Mouse (Mus musculus) intestine, embryonic 16.5 days (tissue): ENCODE results near the gene Abcb8. TPM values are rescaled to one million over a fixed set of nuclear protein-coding genes. Genes with fewer than 3 reads are reported as not detected.
"Not testable (repeated sequence)": the region's sequence is repeated elsewhere in the genome, so short reads cannot be mapped to it uniquely, and the experiment has no call there.

Experiments
- ATAC-seq: fragments of 200-750 bp; cut with Nextera tagmentation; 2 replicates; pipeline ENCODE4 v1.8.0; 2017; ENCODE audit warnings: moderate TSS enrichment, moderate library complexity
- H3K27ac ChIP-seq: fragments of 300-500 bp; sonication (generic); 2 replicates; pipeline ENCODE4 v1.5.1; 2014; ENCODE audit warnings: mild to moderate bottlenecking, low read length
- H3K27me3 ChIP-seq: fragments of 300-500 bp; sonication (generic); replicated peaks from 2 replicates; pipeline ENCODE4 v1.6.1; 2014; ENCODE audit warnings: low read length, control low read depth, mixed read lengths; ENCODE audit not compliant: control insufficient read depth, insufficient read depth
- H3K36me3 ChIP-seq: fragments of 300-500 bp; sonication (generic); 2 replicates; pipeline ENCODE4 v1.6.1; 2014; ENCODE audit warnings: low read length, control low read depth; ENCODE audit not compliant: control insufficient read depth, insufficient read depth
- H3K4me1 ChIP-seq: fragments of 300-500 bp; sonication (generic); 2 replicates; pipeline ENCODE4 v1.6.1; 2014; ENCODE audit warnings: low read length, control low read depth, mixed read lengths; ENCODE audit not compliant: control insufficient read depth, insufficient read depth
- H3K4me2 ChIP-seq: fragments of 300-500 bp; sonication (generic); 2 replicates; pipeline ENCODE4 v1.6.1; 2014; ENCODE audit warnings: low read depth, low read length, control low read depth
- H3K4me3 ChIP-seq: fragments of 300-500 bp; sonication (generic); 2 replicates; pipeline ENCODE4 v1.5.1; 2014; ENCODE audit warnings: mild to moderate bottlenecking, low read length
- H3K9ac ChIP-seq: fragments of 300-500 bp; sonication (generic); 2 replicates; pipeline ENCODE4 v1.6.1; 2014; ENCODE audit warnings: low read depth, low read length
- H3K9me3 ChIP-seq: fragments of 300-500 bp; sonication (generic); 2 replicates; pipeline ENCODE4 v1.6.1; 2016; ENCODE audit warnings: low read length, control low read depth; ENCODE audit not compliant: control insufficient read depth
- WGBS: fragments of 180-500 bp; shearing (Covaris S2); extraction: QIAGEN DNeasy Blood & Tissue Kit; methylation state at CpG from one replicate; pipeline ENCODE4 v1.1.7; 2014; 5-methylcytosine and 5-hydroxymethylcytosine counted together
- polyA plus RNA-seq: library from polyadenylated mRNA; unstranded; fragments of >200 nt; fragmentation: Nextera tagmentation; extraction: Ambion mirVana; gene quantifications from 2 replicates; pipeline ENCODE4 v1.2.1, GENCODE M21; 2015

Abcb8 gene
- polyA plus RNA-seq, 1 experiment from 2014 or later: 89.8 TPM

DNA sequence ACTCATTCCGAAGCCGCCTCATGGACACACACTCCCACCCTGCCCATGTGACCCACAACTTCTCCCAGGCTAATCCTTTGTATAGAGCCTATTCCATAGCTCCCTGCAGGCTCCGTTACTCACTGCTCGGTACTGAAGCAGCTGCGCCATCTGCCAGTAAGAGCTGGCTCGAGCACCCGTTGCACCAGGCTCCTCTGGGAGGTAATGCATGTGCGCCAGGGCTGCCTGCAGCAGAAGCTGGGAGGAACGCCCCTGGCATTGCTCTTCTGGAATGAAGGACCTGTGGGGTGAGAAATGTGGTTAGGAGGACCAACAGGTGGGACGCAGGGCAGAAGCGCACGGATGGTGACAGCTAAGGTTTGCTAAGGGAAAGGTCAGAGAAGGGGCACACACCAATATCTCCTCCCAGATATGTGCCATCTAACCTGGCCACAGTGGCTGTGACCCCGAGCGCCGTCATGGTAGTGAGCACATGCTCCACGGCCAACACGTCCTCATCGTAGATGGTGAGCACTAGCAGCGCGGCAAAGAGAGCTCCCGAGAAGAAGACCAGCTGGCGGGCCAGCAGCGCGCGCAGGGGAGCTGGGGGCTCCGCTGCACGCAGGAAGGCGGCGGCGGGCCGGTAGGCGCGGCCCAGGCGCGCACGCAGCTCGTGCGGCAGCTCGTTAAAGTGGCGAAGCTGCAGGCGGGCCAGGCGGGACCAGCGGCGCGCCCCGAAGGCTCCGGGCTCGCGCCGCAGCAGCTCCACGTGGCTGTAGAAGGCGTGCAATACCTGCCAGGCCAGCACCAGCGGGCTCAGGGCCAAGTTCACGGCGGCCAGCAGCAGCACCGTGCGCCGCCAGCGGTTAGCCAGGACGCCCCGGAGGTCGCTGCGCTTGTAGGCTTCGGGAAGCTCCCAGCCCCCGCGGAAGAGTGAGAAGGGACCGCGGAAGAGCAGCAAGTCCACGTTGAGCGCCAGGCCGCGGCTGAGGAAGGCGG, 5.9 kb upstream of the Abcb8 start:
- Histone ChIP-seq H3K4me2 (peak overlapping the region; percentile 95), H3K9ac (peak overlapping the region; percentile 79), H3K36me3 (no peaks in the 10 kb centered on the region), H3K4me3 (peak overlapping the region; percentile 55), H3K27me3 (peaks cover 7% of the 10 kb centered on the region; the same call in 1 of the 2 replicates), H3K4me1 (peaks cover 47% of the 10 kb centered on the region), H3K9me3 (no peaks in the 10 kb centered on the region), H3K27ac (peak overlapping the region; percentile 57)
- WGBS: under 1% methylated on average over 72 of the region's 73 CpGs
- peak; percentile 49 for ATAC-seq

DNA sequence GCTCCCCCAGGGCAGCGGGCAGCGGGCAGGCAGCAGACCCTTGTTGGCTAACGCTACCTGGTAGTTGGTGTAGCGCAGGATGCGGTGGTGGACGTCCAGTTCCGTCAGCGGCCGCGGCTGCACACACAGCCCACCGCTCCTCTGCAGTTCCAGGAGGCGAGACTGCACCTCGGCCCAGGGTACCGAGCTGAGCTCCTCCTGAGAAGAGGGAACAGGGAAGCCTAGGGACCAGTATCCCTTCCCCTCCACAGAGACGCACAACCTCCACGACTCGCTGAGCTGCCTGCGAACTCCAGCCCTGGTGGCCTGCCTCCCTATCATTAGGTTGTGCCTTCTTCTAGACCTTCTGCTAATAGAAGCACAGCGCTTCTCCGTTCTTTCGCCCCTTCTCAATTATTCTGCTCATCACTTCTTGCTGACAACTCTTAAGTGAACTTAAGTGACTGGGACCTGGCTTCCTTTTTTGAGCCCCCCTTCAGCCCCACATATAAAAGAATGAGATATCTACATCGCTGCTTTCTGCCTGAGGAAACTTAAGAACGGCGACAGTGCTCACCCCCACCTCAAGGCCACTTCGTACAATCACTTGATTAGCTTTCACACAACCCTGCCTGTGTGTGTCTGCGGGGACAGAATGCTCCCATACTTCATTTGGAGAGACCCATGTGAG, 5.1 kb upstream of the Abcb8 start:
- Histone ChIP-seq H3K4me1 (peaks cover 46% of the 10 kb centered on the region), H3K36me3 (no peaks in the 10 kb centered on the region), H3K9ac (peak overlapping the region; percentile 79), H3K27me3 (peaks cover 7% of the 10 kb centered on the region; the same call in 1 of the 2 replicates), H3K4me3 (peak overlapping the region; percentile 55), H3K4me2 (peak overlapping the region; percentile 95), H3K9me3 (no peaks in the 10 kb centered on the region), H3K27ac (peak overlapping the region; percentile 41)
- 30% methylated on average over 26 of the region's 26 CpGs for WGBS
- peak; percentile 3; the same call in 1 of the 2 replicates for ATAC-seq

DNA sequence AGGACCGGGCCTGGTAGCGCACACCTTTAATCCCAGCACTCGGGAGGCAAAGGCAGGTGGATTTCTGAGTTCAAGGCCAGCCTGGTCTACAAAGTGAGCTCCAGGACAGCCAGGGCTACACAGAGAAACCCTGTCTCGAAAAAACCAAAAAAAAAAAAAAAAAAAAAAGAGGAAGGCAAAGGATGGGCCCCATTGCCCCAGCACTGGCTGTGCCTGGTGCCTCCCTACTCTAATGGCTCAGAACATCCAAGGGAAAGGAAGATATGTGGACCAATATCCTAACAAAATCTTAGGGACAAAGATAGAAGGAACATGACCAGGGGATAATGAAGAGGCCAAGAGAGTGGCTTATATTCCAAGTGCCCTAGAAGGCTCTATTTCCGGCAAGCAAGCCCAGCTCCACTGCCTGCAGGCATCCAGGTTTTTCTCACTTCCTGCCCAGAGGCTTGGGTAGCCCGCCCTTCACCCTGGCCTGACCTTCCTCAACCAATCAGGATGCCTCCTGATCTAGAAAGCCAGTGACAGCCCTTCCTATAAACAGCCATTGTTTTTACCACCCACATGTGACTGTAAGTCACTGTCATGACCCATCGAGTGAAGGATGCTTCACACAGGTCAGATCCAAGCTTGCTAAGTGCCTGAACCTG, 4.3 kb upstream of the Abcb8 start:
- 61% methylated on average over 6 of the region's 7 CpGs for WGBS
- ATAC-seq: no peak
- Histone ChIP-seq H3K9ac (no peak overlapping the region), H3K9me3 (no peaks in the 10 kb centered on the region), H3K4me2 (no peak overlapping the region), H3K4me1 (peaks cover 42% of the 10 kb centered on the region), H3K4me3 (no peak overlapping the region), H3K36me3 (no peaks in the 10 kb centered on the region), H3K27me3 (peaks cover 7% of the 10 kb centered on the region; the same call in 1 of the 2 replicates), H3K27ac (no peak overlapping the region)

DNA sequence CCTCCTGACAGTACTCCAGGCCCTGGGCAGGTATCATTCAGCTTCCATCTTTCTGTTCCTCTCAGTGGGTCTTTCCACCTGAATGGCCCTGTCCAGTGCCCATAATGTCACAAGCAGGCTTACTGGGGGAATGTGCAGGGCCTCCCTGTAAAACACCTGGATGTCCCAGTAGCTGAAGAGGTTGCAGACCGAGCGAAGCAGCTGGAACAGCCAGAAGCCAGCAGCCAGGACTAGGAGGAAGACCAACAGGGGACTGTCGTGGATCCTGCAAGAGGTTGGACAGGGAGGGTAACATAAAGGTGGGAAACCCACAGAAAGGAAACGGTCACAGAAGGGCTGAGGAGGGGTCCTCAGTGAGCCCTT, 3.8 kb upstream of the Abcb8 start:
- Histone ChIP-seq H3K9ac (no peak overlapping the region), H3K4me3 (no peak overlapping the region), H3K27ac (no peak overlapping the region)

DNA sequence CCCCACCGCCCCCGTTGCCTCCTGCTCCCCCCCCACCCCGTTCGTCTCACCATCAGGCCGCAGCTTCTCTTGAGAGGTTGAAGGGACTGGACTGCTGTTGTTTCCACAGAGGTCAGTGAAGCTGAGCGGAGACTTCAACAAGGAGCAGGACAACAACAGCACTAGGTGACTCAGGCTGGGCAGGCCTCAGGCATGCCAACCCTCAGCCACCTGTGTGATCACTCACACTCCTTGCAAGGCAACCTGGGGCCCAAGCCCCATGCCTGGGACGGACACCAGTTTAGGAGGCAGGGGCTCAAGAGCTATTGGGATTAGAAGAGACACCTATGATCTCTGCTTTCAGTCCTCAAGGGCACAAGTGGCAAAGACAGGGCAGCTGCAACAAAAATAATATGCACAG, 1.6 kb upstream of the Abcb8 start, which contains the start of gene Atg9b:
TSS of gene Atg9b (minus strand) at position 280 of the 400 bp plus-strand sequence.
- no peak within 1 kb of the TSS for H3K4me3 ChIP-seq
- peak within 1 kb of the TSS; percentile 75 for H3K27ac ChIP-seq
- H3K9me3 ChIP-seq: no peaks in the 10 kb centered on the region
- ATAC-seq: no peak
- no peaks in the 10 kb centered on the region for H3K36me3 ChIP-seq
- 80% methylated on average over 7 of the region's 7 CpGs for WGBS
- 0 out of 2 replicates have a peak, but pooled peaks cover 7% of the 10 kb centered on the region for H3K27me3 ChIP-seq
- peaks cover 34% of the 10 kb centered on the region for H3K4me1 ChIP-seq
- no peak within 1 kb of the TSS; the same call in 1 of the 2 replicates for H3K9ac ChIP-seq
- H3K4me2 ChIP-seq: no peak within 1 kb of the TSS

More for the DNA sequence above, 3.8 kb upstream of the Abcb8 start:
- whole genome bisulfite sequencing: 86% methylated on average over 4 of the region's 4 CpGs
- H3K27me3 ChIP-seq: peaks cover 7% of the 10 kb centered on the region; the same call in 1 of the 2 replicates
- H3K4me1 ChIP-seq: peaks cover 37% of the 10 kb centered on the region
- no peaks in the 10 kb centered on the region for H3K36me3 ChIP-seq
- no peak overlapping the region for H3K4me2 ChIP-seq
- ATAC-seq: no peak
- no peaks in the 10 kb centered on the region for H3K9me3 ChIP-seq

DNA sequence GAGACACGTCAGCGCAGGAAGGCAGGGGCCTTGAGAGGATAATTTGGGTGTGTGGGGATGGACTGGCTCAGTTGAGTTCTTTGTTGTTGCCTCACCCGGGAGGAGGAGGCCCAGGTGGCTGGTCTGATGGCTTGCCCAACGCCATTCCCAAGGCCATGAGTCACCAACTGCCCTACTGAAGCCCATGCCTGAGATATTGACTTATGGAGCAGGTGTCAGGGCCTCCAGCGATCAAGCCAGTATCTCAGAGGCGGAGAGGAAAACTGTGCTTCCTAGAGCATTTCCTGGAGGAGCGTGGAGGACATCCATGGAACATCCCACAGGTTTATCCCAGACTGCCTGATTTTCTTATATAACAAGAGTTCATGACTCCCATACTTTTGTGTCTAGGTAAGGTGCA, 739 bp upstream of the Abcb8 start:
- Histone ChIP-seq H3K27me3 (no peaks in the 10 kb centered on the region), H3K4me1 (peaks cover 26% of the 10 kb centered on the region), H3K4me2 (no peak overlapping the region), H3K36me3 (no peaks in the 10 kb centered on the region), H3K27ac (peak overlapping the region; percentile 75), H3K9ac (no peak overlapping the region), H3K9me3 (no peaks in the 10 kb centered on the region), H3K4me3 (no peak overlapping the region)
- 51% methylated on average over 7 of the region's 7 CpGs for WGBS
- ATAC-seq: no peak

DNA sequence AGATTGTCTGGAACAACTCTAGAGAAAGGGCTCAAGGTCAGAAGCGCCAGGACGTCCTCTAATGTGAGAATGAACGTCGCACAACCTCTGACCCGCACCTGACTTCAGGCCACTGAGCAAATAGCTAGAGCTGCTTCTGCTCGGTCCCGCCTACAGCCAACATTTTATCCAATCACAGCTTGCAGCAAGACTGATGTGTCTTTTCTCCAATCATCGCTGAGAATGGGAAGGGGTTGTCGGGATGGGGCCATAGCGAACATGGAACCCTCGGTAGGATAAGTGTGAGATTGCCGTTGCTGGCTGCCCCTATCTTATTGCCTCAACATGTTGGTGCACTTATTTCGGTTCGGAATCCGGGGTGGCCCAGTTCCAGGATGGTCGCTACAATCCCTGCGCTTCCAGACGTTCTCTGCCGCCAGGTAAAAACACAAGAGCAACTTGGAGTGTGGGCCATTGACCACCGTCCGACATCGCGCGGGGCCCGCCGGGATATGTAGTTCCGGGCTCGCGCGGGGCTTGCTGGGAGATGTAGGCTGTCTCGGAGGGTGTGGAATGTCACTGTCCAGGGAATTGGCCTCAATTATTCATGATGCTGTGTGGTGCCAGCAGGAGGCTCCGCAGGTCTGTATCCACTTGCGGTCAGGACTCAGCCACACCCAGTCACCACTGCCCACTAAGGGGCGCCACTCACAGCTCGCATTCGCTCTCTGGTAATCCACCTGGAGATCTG, 867 bp downstream of the Abcb8 start:
- Histone ChIP-seq H3K9ac (peak overlapping the region; percentile 69), H3K27me3 (no peaks in the 10 kb centered on the region), H3K36me3 (no peaks in the 10 kb centered on the region), H3K27ac (peak overlapping the region; percentile 80), H3K4me3 (peak overlapping the region; percentile 57), H3K4me2 (peak overlapping the region; percentile 54), H3K9me3 (no peaks in the 10 kb centered on the region), H3K4me1 (peaks cover 13% of the 10 kb centered on the region)
- peak; percentile 96 for ATAC-seq
- WGBS: under 1% methylated on average over 36 of the region's 36 CpGs

DNA sequence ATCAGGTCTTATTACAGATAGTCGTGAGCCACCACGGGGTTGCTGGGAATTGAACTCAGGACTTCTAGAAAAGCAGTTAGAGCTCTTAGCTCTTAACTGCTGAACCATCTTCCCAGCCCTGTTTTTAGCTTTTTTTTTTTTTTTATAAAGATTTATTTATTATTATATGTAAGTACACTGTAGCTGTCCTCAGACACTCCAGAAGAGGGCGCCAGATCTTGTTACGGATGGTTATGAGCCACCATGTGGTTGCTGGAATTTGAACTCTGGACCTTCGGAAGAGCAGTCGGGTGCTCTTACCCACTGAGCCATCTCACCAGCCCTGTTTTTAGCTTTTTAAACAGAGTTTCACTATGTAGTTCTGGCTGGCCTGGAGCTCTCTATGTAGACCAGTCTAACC, 2.8 kb downstream of the Abcb8 start:
- 85% methylated on average over 6 of the region's 6 CpGs for WGBS

More for the DNA sequence above, 2.8 kb downstream of the Abcb8 start:
- H3K4me3 ChIP-seq, H3K27ac ChIP-seq, H3K9me3 ChIP-seq, H3K27me3 ChIP-seq, H3K9ac ChIP-seq, H3K36me3 ChIP-seq, ATAC-seq, H3K4me2 ChIP-seq: not testable (repeated sequence)
- peaks cover 10% of the 10 kb centered on the region for H3K4me1 ChIP-seq
